Mouse (Mus musculus) olfactory bulb, adult 2 months (tissue): ENCODE measurements around the gene Sh3yl1.

Experiments used
- CTCF ChIP-seq: fragments of 200-500 bp; IDR thresholded peaks from 2 replicates; pipeline ENCODE4 v1.5.1; 2012; ENCODE audit warnings: low read depth, mild to moderate bottlenecking, low read length, moderate library complexity; ENCODE audit not compliant: insufficient read depth
- POLR2A ChIP-seq: fragments of 200-500 bp; IDR thresholded peaks from 2 replicates; pipeline ENCODE4 v1.6.1; 2012; ENCODE audit warnings: mild to moderate bottlenecking, low read depth, low read length, moderate library complexity; ENCODE audit not compliant: insufficient read depth

DNA sequence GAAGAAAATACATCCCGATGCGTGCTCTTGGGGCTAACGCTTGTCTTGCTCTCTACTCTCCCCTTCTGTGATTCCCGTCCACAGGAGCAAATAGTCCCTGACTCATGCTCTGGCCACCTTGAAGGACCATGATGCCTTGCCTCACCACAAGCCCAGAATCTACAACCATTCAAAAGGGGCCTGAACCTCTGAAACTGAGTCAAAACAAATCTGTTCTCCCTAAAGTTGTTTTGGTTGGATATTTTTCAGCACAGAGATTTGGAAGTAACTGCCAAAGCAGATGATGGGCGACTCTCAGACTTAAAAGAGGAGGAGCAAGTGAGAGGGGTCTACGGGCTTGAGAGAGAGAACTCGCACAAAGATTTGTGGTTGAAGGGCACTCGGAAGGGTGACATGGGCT lies 608 bp upstream of the Sh3yl1 start:
- TF ChIP-seq CTCF (no peak), POLR2A (no peak)
